Mouse (Mus musculus) cerebellum, postnatal 10 days (tissue): ENCODE measurements around the gene Trpc4.

Source experiments
- DNase-seq, 2 experiments: peaks; one replicate each; pipeline ENCODE4 v3.0.0; 2021; ENCODE audit warnings: mixed read lengths in 2 of 2

Trpc4 gene

GRCm38 (mm10) chr3:54269180-54269579 is 113.3 kb downstream of the Trpc4 start:
- DNase-seq = no peak

DNA sequence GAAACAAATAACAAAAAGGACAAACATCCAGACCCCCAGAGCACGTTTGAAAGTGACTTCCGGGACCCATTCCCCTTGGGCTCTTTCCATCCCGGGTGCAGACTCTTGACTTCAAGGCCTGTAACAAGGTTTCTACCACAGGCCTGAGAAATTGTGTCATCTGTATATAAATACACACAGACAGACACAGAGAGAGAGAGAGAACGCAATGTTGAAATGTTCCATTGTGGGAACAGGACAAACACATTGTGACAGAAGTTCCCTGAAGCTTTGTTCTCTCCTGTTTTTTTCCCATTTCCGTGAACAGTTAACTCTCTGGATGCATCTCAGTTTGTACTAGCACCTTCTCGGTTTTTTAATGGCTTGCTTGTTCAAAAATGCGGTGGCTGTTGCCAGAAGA is 118.8 kb downstream of the Trpc4 start:
- DNase-seq = no peak

GRCm38 (mm10) chr3:54289731-54290130 is 133.9 kb downstream of the Trpc4 start:
- DNase-seq = no peak

DNA sequence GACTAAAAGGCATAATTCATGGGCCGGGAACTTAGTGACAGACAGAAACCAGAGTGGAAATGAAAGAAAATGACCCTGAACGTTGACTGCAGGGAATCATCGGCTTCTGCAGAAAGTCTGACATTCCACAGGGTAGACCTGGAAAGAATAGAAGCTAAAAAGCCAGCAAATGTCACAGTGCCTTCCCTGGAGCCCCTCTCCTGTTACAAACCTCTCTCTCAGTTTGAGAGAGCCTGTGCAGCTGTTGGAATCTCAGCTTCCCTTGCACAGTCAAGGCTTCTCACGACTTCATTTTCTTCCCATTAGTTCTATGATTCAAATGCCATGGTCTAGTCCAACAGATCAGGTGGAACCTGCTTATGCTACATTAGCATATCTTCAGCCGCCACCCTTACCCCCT is 154.8 kb downstream of the Trpc4 start:
- DNase-seq = no peak

GRCm38 (mm10) chr3:54314055-54314454 is 158.2 kb downstream of the Trpc4 start:
- DNase-seq = peak; percentile 12 to 15

DNA sequence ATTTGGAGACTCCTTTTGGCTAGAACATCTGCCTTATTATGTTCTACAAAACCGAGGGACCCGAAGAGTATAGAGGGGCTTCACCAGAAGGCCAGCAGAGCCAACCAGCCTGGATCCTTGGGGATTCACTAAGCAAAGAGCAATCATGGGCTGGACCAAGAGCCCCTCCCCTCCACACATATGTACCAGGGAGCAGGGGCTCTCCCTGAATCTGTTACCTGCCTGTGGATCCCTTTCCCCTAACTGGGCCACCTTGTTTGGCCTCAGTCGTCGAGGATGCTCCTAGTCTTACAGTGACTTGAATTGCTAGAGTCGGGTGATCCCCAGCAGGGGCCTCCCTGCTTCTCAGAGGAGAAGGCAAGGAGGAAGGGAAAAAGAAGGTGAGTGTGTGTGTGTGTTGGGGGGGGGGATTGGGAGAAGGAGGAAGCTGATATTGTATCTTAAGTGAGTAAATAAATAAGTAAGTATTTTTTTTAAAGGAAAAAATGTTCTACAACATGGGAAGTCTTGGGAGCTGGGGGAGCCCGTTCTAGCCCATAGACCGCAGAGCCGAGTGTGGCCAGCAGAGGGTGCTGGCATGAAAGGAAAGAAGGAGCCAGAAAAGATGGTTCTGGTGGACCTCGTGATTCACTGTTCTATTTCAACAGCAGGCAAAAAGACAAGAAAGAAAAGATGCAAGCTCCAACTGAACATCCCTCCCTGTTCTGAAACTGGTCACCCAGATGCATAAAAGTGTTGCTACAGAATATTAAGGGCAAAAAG is 197.2 kb downstream of the Trpc4 start:
- DNase-seq = peak; percentile 85 to 87

GRCm38 (mm10) chr3:54357561-54357960 is 201.7 kb downstream of the Trpc4 start:
- peak in 1 of 2 experiments; percentile 9 for DNase-seq

DNA sequence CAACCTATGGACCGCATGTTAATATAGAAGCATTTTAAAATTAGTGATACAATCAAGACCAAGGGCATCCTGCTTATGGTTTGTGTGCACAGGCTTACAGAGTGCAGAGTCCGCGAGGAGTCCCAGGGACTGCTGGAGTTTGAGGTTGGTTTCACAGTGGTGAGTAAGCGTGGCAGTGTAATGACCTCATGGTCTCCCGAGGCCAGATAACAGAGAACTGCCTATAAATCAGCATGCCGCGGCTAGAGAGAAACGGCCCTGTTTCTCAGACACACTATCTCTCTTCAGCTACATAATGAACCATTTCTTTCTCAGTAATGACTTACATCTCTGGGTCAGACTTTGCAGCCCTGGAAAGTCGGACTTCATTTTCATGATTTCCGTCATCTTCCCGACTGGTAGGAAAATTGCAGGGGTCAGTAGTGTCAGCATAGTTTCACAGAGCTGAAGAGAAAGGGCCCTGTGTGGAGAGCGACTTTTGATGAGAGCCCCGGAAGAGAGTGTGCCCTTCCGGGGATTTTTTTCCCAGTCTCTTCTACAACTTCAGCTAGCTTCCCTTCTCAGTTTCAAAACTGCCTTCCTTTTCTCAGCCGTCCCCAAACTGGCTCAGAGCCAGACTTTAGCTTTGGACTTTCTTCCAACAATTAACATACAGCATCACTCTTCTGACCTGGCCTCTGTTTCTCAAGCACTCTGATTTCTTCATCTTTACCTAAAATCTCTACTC is 202.8 kb downstream of the Trpc4 start:
- peak; percentile 8 to 14 for DNase-seq

- DNase-seq = no peak
These were observed 205.1 kb downstream of the Trpc4 start, which contains the start of gene Postn for GRCm38 (mm10) chr3:54360897-54361296. Postn (plus strand) TSS chr3:54361109.

- no peak for DNase-seq
These were observed 205.8 kb downstream of the Trpc4 start for GRCm38 (mm10) chr3:54361656-54362055.
